Mouse (Mus musculus): ENCODE measurements around the gene Esm1.
A peak's percentile ranks its signal among the peaks of the same experiment; 100 is the strongest.
"Not testable (repeated sequence)": the region's sequence is repeated elsewhere in the genome, so short reads cannot be mapped to it uniquely, and the experiment has no call there.

Esm1 gene

GRCm38 (mm10) chr13:113227666-113228463 lies 18.4 kb downstream of the Esm1 start:
- no peak for DNase-seq (ENCODE audit: low spot score)

GRCm38 (mm10) chr13:113242129-113242528 lies 32.7 kb downstream of the Esm1 start:
- peak; percentile 4 for DNase-seq (ENCODE audit: low spot score)

GRCm38 (mm10) chr13:113245025-113245424 lies 35.6 kb downstream of the Esm1 start:
- no peak for DNase-seq (ENCODE audit: low spot score)

GRCm38 (mm10) chr13:113252580-113252979 lies 43.1 kb downstream of the Esm1 start:
- DNase-seq (ENCODE audit: low spot score): not testable (repeated sequence)

DNA sequence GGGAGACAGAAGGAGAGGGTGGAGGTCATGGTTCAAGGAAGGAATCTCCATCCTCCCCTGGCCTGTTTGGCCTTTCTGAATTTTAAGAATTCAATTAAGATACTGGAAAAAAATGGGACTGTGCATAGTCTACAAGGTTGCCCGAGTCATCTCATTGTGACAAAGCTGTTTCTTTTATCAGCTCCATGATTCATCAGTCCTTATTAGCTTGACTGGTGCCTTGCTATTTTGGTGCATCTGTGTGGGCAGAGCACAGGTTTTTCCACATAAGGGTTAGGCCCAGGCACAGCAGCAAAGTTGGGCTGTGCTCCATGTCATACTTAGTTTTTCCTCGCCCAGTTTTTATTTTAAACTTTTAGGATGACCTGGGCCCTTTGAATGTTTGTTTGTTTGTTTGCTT lies 47.3 kb downstream of the Esm1 start:
- no peak for DNase-seq (ENCODE audit: low spot score)

DNA sequence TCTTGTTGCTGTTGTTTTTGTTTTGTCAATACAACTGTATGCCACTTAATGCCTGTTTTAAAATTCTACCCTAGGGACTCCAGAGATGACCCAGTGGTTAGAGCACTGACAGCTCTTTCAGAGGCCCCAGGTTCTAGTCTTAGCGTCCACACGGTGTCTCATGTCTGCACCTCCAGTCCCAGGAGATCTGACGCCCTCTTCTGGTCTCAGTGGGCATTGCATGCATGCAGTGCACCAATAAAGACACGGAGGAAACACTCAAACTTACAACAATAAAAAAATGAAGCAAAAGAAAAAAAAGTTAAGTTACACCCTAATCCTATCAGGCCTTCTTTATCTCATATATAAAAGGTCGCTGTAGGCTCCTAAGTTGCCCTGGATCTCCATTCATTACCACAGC lies 47.7 kb downstream of the Esm1 start:
- no peak for DNase-seq (ENCODE audit: low spot score)

- DNase-seq (ENCODE audit: low spot score): no peak
Observed at GRCm38 (mm10) chr13:113259237-113259636, 49.8 kb downstream of the Esm1 start.

DNA sequence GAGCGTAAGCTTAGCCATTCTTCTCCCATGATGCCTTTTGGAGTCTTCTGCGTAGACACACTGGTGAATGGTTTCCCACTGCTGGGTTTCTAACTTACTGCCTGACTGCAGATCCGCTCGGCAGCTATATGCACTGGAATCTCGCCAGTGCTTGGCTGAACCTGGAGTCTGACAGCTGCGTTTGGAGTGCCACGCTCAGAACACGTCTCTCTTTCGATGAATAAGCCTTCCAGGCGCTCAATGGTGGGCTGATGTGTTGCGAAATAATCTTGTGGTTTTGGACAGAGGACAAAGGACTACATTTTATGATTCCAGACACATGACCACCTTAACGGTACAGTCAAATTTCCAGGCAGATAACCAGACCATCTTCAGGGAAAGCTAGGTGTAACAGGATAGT lies 53.4 kb downstream of the Esm1 start:
- no peak for DNase-seq (ENCODE audit: low spot score)

DNA sequence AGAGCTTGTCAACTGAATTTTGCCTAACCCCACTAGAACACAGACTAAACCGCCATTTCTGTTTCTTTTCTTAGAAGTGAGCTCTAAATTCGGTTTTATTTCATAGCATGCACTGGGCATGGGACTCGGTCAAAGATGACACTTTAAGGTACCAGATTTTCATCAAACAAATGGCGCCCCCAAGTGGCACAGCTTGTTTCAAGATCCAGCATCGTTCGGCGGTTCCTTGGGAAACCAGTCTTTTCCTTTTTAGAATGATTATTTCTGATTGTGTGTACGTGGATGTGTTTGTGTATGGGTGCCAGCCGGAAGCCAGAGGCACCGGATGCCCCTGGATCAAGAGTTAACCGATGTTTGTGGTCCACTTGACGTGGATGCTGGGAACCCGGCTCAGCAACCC lies 55.8 kb downstream of the Esm1 start:
- no peak for DNase-seq (ENCODE audit: low spot score)

DNA sequence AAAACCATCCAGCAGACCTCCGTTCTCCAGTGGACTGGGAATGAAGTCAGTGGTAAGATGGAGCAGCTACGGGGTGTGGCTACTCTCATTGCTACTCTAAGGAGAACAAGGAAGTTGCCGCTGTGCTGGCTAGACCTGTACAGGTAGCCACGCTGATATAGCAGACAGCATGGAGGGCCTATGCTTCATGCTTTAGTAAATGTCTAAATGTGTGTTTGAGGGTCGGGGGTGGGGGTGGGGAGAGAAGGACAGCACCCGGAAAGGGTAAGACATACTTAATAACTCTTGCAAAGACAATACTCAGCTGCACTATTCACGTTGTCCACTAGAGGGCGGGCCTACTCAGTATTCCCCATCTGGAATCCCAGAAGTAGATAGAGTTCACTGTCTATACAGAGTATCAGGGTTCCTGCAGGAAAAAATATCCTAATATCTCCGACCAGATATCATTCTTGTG lies 57.1 kb downstream of the Esm1 start:
- DNase-seq (ENCODE audit: low spot score): peak; percentile 41

GRCm38 (mm10) chr13:113267204-113267603 lies 57.7 kb downstream of the Esm1 start:
- no peak for DNase-seq (ENCODE audit: low spot score)

Data from T-cell, adult 2 months (primary cell).